Mouse (Mus musculus) heart, embryonic 13.5 days (tissue): ENCODE results near the gene Dus1l. TPM values are rescaled to one million over a fixed set of nuclear protein-coding genes. Genes with fewer than 3 reads are reported as not detected.
A peak's percentile ranks its signal among the peaks of the same experiment; 100 is the strongest.
"Not testable (repeated sequence)": the region's sequence is repeated elsewhere in the genome, so short reads cannot be mapped to it uniquely, and the experiment has no call there.

Experiments
- ATAC-seq: fragments of 200-750 bp; cut with Nextera tagmentation; 2 replicates; pipeline ENCODE4 v1.8.0; 2017; ENCODE audit warnings: moderate TSS enrichment; ENCODE audit not compliant: insufficient number of reproducible peaks, low FRiP score, low TSS enrichment; ENCODE audit errors: extremely low read depth
- H3K27ac ChIP-seq: fragments of 300-500 bp; sonication (generic); replicated peaks from 2 replicates; pipeline ENCODE4 v1.5.1; 2015; ENCODE audit warnings: moderate library complexity, mild to moderate bottlenecking, inconsistent platforms
- H3K27me3 ChIP-seq: fragments of 300-500 bp; sonication (generic); replicated peaks from 2 replicates; pipeline ENCODE4 v1.6.1; 2015; ENCODE audit warnings: mild to moderate bottlenecking, inconsistent platforms
- H3K36me3 ChIP-seq: fragments of 300-500 bp; sonication (generic); 2 replicates; pipeline ENCODE4 v1.6.1; 2015; ENCODE audit warnings: mild to moderate bottlenecking, inconsistent platforms
- H3K4me1 ChIP-seq: fragments of 300-500 bp; sonication (generic); 2 replicates; pipeline ENCODE4 v1.6.1; 2015; ENCODE audit warnings: inconsistent platforms
- H3K4me2 ChIP-seq: fragments of 300-500 bp; sonication (generic); 2 replicates; pipeline ENCODE4 v1.6.1; 2015; ENCODE audit warnings: inconsistent platforms, mild to moderate bottlenecking, moderate library complexity
- H3K4me3 ChIP-seq: fragments of 300-500 bp; sonication (generic); 2 replicates; pipeline ENCODE4 v1.5.1; 2015; ENCODE audit warnings: moderate library complexity, mild to moderate bottlenecking, inconsistent platforms
- H3K9ac ChIP-seq: fragments of 300-500 bp; sonication (generic); 2 replicates; pipeline ENCODE4 v1.6.1; 2015; ENCODE audit warnings: inconsistent platforms, mild to moderate bottlenecking, moderate library complexity
- H3K9me3 ChIP-seq: fragments of 300-500 bp; sonication (generic); 2 replicates; pipeline ENCODE4 v1.6.1; 2016; ENCODE audit warnings: inconsistent platforms
- WGBS: fragments of 180-500 bp; shearing (Covaris S2); methylation state at CpG from one replicate; pipeline ENCODE4 v1.1.7; 2015; ENCODE audit warnings: mixed read lengths; 5-methylcytosine and 5-hydroxymethylcytosine counted together
- polyA plus RNA-seq: library from polyadenylated mRNA; unstranded; fragments of >200 nt; fragmentation: Nextera tagmentation; extraction: Ambion mirVana; gene quantifications from 2 replicates; pipeline ENCODE4 v1.2.1, GENCODE M21; 2015

Dus1l gene
- polyA plus RNA-seq, result 40.8 and 45.2 TPM in 2 replicates

DNA sequence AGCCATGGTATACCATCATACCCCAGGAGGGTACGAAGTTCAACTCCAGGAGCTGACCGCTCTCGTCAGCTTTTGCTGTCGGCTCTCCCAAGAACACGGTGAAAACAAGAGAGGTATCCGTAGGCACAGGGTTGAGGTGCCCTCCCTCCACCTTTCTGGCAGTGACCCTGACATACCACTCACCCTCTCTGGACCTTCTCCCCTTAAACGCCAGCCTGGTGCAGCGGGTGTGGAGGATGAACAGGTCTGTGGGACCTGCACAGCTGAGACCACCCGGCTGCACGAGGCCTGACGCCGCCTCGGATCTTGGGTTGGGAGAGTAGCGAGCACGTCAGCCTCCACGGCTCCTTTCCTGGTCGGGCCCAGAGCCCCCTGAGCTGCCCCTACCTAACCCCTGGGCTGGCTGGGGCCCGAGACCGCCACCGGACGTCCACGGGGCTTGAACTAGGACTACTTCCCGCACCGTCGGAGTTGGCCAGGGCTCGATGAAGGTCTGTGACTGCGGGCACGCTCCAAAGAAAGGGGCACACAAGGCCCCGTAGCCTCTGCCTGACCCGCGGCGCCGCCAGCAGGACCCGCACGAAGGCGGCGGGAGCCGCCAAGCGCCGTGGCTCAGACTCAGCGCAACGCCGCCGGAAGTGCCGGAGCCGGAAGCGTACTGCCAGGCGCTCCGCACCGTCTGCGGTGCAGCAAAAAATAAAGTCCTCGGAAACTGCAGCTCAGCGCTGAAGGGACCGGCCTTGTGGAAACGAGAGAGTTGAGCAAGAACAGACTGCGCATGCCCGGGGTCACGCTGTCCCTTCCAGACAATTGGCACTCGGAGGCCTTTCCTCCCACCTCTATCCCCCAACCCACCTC lies at the start of gene Dus1l:
TSS of gene Dus1l (minus strand) at position 648 of the 858 bp plus-strand sequence.
- peak within 1 kb of the TSS; percentile 73 for H3K27ac ChIP-seq
- WGBS, result 1% methylated on average over 59 of the region's 59 CpGs
- peak within 1 kb of the TSS; percentile 99 for H3K4me3 ChIP-seq
- H3K4me2 ChIP-seq, result peak within 1 kb of the TSS; percentile 98
- no peaks in the 10 kb centered on the region for H3K27me3 ChIP-seq
- H3K36me3 ChIP-seq, result peaks cover 40% of the 10 kb centered on the region
- peak within 1 kb of the TSS; percentile 99 for H3K9ac ChIP-seq
- no peaks in the 10 kb centered on the region for H3K9me3 ChIP-seq
- peaks cover 18% of the 10 kb centered on the region for H3K4me1 ChIP-seq
- ATAC-seq, result peak; percentile 55

DNA sequence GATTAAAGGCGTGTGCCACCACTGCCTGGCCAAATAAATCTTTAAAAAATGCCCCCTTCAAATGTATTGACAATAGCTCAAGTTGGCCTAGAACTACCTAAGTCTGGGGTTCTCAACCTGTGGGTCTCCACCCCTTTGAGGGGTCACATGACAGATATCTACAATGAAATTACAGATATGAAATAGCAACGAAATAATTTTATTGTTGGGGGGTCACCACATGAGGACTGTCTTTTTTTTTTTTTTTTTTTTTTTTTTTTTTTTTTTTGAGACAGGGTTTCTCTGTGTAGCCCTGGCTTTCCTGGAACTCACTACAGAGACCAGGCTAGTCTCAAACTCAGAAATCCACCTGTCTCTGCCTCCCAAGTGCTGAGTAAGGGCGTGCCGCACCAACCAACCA lies 48.1 kb upstream of the Dus1l start:
- H3K27ac ChIP-seq, result no peak overlapping the region
- no peak for ATAC-seq
- H3K9ac ChIP-seq, result no peak overlapping the region
- H3K36me3 ChIP-seq, result no peaks in the 10 kb centered on the region
- 79% methylated on average over 4 of the region's 4 CpGs for WGBS
- no peaks in the 10 kb centered on the region for H3K9me3 ChIP-seq
- no peak overlapping the region for H3K4me2 ChIP-seq
- H3K4me3 ChIP-seq, result no peak overlapping the region
- H3K27me3 ChIP-seq, result no peaks in the 10 kb centered on the region
- peaks cover 4% of the 10 kb centered on the region for H3K4me1 ChIP-seq

DNA sequence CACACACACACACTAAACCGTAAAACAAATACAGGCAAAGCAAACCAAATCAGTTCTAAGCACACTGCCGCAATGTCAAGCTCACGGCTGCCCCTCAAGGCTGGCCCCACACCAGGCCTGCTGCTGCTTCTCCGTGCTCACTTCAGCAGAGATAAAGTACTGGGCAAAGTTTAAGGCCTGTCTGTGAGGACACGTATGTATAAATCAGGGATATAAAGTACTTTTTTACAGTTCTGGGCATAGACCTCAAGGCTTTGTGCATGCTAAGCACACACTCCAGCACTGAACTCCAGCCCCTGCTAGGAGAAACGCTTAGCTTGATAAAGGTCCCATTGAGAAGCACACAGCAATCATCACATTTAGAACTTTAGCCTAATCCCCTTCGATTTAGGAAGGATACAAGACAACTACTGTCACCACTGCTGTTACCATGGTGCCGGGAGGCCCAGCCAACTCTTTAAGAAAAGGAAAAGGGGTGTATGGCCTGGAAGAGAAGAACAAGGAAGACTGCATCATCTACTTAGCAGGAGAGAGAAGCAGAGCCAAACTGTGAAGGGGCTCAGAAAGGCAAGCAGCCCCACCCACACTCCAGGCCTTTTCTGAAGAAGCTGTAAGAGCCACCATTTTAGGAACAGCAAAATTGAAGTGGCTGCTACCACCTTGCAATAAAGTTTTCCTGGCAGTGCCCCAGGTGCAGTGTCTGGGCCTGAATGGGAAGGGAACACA lies 37.5 kb upstream of the Dus1l start:
- Histone ChIP-seq H3K4me3 (no peak overlapping the region), H3K9me3 (no peaks in the 10 kb centered on the region), H3K27ac (peak overlapping the region; percentile 72), H3K36me3 (no peaks in the 10 kb centered on the region), H3K9ac (peak overlapping the region; percentile 56), H3K4me1 (peaks cover 29% of the 10 kb centered on the region), H3K4me2 (no peak overlapping the region), H3K27me3 (no peaks in the 10 kb centered on the region)
- WGBS, result 40% methylated on average over 8 of the region's 8 CpGs
- no peak for ATAC-seq

DNA sequence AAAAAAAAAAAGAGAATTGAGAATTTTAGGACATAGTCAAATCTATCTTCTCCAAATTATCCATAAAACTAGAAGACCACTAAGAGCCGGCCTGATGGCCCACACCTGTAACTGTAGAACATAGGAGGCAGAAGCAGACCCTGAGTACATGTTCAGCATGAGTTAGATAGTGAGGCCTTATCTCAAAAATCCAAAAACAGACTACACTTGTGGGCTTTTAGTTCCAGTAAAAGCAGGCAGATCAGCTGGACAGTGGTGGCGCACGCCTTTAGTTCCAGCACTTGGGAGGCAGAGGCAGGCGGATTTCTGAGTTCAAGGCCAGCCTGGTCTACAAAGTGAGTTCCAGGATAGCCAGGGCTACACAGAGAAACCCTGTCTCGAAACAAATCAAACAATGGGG lies 36.8 kb upstream of the Dus1l start:
- H3K4me3 ChIP-seq, H3K4me2 ChIP-seq, H3K36me3 ChIP-seq, ATAC-seq, H3K9ac ChIP-seq, H3K27me3 ChIP-seq, H3K9me3 ChIP-seq: not testable (repeated sequence)
- peaks cover 22% of the 10 kb centered on the region for H3K4me1 ChIP-seq
- peak overlapping the region; percentile 72; the same call in 1 of the 2 replicates for H3K27ac ChIP-seq
- 83% methylated on average over 5 of the region's 5 CpGs for WGBS

DNA sequence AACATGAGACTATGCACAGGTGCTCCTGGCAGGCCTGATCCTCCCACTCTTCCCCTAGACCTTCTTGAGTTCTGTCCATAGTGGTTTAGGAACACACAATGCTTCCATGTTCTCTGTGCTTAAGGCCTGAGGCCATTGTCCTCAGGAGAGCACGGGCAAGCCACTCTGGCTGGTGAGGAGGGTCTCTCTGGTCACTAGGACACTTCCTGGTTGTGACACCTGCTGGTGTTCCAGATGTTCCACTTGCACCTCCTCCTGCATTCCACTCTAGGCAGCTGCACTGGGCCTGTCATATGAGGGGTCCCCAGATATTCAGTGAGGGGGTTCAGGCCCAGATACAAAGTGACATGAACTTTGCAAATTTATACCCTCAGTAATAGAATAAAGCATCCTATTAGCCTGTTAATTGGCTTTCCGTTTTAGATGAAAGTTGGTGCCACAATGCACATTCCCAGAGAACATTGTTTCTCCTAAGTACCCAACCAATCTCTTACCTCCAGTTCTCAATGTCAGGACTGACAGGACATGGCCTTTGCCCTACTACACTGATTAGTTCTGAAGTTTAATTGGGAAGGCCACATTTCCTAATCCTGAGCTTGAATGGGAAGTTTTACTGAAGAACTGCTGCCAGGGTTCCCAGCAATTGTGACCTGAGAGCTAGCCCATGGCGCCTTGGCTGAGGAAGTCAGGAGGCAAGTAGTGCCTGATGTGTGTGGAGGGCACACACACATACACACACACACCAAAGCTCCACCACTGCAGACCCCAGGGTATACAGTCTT lies 35.6 kb upstream of the Dus1l start:
- WGBS, result 75% methylated on average over 3 of the region's 3 CpGs
- Histone ChIP-seq H3K4me1 (peaks cover 22% of the 10 kb centered on the region), H3K4me2 (no peak overlapping the region), H3K9ac (no peak overlapping the region), H3K27ac (no peak overlapping the region), H3K36me3 (no peaks in the 10 kb centered on the region), H3K9me3 (no peaks in the 10 kb centered on the region), H3K27me3 (no peaks in the 10 kb centered on the region), H3K4me3 (no peak overlapping the region)
- ATAC-seq, result no peak

DNA sequence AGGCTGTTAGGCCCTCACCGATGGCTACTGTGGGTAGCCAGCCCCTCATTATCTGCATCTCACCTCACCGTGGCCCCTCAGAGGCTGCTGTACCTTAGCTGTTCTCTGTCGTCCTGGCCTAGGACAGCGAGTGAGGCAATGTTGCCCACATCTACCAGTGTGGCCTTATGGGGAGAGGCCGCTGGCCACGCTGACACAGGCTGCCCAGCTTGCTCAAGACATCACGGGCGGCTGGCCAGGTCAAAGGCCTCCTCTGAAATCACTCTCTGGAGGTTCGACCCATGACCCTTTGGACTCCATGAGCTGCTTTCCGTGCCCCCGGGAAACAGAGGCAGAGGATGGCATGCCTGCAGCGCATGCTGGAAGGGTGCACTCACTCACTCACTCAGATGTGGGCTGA lies 34.5 kb upstream of the Dus1l start:
- whole genome bisulfite sequencing, result 77% methylated on average over 12 of the region's 12 CpGs
- Histone ChIP-seq H3K36me3 (no peaks in the 10 kb centered on the region), H3K27ac (no peak overlapping the region), H3K4me2 (no peak overlapping the region), H3K4me1 (peaks cover 26% of the 10 kb centered on the region), H3K9ac (no peak overlapping the region), H3K4me3 (no peak overlapping the region), H3K27me3 (no peaks in the 10 kb centered on the region), H3K9me3 (no peaks in the 10 kb centered on the region)
- ATAC-seq, result no peak

DNA sequence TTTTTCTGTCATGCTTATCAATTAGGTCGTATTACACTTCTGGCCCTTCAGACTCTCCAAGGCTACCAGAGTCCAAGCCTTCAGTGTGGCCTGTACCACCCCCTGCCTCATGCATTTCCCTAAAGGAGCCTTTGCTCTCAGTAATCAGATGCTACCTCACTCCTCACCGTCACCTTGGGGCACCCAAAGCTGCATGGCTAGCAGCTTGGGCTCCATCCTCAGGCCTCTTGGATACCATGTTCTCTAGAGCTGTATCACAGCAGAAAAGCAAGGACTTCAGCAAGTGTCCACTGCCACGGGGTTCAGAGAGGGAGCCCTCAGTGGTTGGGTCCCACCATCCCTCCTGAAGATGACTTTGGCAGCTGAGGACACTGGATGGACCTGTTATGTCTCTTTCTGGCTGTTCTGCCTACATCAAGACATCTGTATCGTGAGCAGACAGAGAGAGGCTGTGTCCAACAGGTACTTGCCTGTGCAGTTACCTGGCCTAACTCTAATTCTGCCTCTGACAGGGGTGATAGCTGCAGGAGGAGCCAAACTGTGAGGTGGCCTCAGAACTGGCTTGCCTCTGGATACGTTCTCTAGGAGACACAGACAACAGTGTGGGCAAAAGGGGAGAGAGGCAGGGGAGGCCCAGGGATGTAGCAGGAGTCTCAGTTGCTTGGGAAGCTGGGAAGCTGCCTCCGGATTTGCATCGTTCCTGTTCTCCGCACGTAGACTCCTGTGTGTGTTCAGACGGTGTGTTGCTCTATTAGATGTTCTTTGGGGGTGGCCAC lies 33.7 kb upstream of the Dus1l start:
- 80% methylated on average over 10 of the region's 10 CpGs for WGBS
- H3K4me1 ChIP-seq, result peaks cover 33% of the 10 kb centered on the region
- no peak overlapping the region for H3K9ac ChIP-seq
- H3K4me2 ChIP-seq, result no peak overlapping the region
- H3K27ac ChIP-seq, result no peak overlapping the region
- no peaks in the 10 kb centered on the region for H3K27me3 ChIP-seq
- no peaks in the 10 kb centered on the region for H3K36me3 ChIP-seq
- H3K4me3 ChIP-seq, result no peak overlapping the region
- H3K9me3 ChIP-seq, result no peaks in the 10 kb centered on the region
- no peak for ATAC-seq

DNA sequence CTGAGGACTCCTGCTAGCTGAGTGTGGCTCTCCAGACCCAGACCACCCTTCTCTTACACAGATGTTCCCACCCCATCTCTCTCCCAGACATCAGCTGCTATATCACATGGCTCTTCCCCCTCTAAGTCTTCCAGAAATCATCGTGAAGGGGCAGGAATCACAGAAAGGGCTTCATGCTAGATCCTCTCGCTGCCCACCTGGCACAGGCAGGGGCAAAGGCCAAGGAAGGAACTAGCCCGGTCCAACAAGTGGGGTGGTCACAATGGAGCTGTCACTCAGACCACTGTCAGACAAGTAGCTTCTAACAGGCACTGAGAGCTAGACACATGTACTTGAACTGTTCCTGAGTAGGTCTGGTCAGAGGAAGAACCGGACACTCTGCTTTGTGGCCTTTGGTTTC lies 32.2 kb upstream of the Dus1l start:
- H3K27me3 ChIP-seq, result no peaks in the 10 kb centered on the region
- no peak overlapping the region for H3K4me2 ChIP-seq
- no peak overlapping the region for H3K27ac ChIP-seq
- no peak overlapping the region for H3K9ac ChIP-seq
- ATAC-seq, result no peak
- no peaks in the 10 kb centered on the region for H3K9me3 ChIP-seq
- 62% methylated on average over 4 of the region's 4 CpGs for WGBS
- peaks cover 23% of the 10 kb centered on the region for H3K4me1 ChIP-seq
- H3K4me3 ChIP-seq, result no peak overlapping the region
- H3K36me3 ChIP-seq, result no peaks in the 10 kb centered on the region

DNA sequence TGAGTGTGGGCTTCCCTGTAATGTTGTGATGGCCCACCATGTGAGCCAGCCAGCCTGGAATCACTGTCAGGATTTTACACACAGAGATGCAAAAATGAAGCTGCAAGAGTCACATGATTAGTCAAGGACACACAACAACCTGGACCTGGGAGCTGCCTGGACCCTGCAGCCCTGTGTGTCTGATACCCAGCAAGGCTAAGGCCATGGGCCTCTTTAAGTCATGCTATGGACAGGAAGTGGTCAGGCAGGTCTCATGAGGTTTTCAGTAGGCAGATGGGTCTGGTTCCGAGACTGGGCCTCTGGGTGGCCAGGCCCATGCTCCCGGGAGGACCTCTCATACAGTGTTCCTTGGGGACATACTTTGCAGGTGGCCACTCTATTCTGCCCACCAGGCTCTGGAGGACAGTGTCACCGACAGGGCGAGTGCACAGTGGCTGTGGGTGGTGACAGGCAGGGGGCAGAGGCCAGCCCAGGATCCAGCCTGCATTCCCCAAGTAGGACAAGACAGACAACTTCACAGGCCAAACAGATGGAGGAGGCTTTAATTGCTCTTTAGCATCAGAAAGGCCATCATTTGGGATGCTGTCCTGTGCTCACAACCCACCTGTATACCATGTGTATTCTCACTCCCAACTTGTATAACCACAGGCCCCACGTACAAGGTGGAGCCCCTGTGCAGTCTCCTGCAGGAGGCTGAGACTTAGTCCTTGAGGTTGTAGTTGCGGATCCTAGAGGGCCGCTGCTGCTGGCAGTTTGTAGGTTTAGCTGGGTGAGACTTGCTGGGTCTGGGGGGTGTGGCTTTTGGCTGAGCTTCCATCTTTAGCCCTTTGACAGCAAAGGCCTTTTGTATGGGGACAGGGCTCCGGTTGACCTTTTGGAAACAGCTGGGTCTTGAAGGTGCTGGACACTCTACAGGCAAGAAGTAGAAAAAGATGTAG lies 30.1 kb upstream of the Dus1l start:
- Histone ChIP-seq H3K9me3 (no peaks in the 10 kb centered on the region), H3K4me2 (no peak overlapping the region), H3K27me3 (no peaks in the 10 kb centered on the region), H3K36me3 (peaks cover 12% of the 10 kb centered on the region), H3K9ac (peak overlapping the region; percentile 94; the same call in 1 of the 2 replicates), H3K27ac (0 out of 2 replicates have a peak overlapping the region, but pooled peaks have one; percentile 94), H3K4me3 (no peak overlapping the region), H3K4me1 (peaks cover 38% of the 10 kb centered on the region)
- ATAC-seq, result no peak
- WGBS, result 80% methylated on average over 8 of the region's 8 CpGs
